Mouse (Mus musculus) left cerebral cortex, postnatal 36 days (tissue): Measurements from ENCODE around the gene Add1. TPM values are rescaled to one million over a fixed set of nuclear protein-coding genes. Genes with fewer than 3 reads are reported as not detected.
"Not testable (repeated sequence)": the region's sequence is repeated elsewhere in the genome, so short reads cannot be mapped to it uniquely, and the experiment has no call there.

Source experiments
- DNase-seq, 2 experiments: peaks; one replicate each; pipeline ENCODE4 v3.0.0; 2021 to 2022; ENCODE audit warnings: low spot score in 2 of 2, mixed read lengths in 1 of 2
- intact Hi-C: fragments of 180-260 bp; cut with DNase I; formaldehyde crosslinking; loops from one replicate; pipeline ENCODE4 v1.15.1; 2025
- total RNA-seq, 2 experiments: library from RNA; stranded (reverse); gene quantifications; 2 replicates each; pipeline ENCODE4 v1.2.3; 2021

Add1 gene
- total RNA-seq, 2 experiments from 2014 or later = 434 to 436 TPM

DNA sequence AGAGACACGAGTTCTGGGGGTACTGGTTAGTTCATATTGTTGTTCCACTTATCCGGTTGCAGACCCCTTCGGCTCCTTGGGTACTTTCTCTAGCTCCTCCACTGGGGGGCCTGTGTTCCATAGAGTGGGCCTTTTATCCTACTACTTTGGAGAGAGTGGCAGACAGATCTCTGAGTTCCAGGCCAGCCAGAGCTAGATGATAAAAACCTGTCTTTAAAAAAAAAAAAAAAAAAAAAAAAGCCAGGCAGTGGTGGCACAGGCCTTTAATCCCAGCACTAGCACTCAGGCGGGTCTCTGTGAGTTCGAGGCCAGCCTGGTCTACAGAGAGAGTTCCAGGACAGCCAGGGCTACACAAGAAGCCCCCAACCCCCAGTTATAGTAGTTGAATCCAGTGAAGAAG is 18.8 kb downstream of the Add1 start:
- intact Hi-C loops, DNase-seq: not testable (repeated sequence)

DNA sequence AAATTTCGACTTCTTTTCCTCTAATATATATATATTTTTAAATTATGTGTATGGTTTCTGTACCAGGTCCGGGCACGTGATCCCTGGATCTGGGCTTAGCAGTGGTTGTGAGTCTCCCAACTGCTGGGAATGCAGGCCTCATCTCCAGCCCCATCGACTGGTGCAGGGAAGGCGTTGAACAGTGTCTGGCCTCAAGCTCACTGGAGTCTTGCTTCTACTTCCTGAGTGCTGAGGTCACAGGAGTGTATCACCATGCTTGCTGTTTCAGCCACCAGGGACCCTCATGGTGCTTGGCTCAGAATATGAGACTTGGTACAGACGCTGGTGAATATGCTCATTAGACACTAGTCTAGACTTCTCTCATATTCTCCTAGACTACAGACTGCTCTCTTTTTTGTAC is 19.2 kb downstream of the Add1 start:
- no peak for DNase-seq
- intact Hi-C loops = no loop called here

GRCm38 (mm10) chr5:34593202-34593727 is 19.8 kb downstream of the Add1 start:
- intact Hi-C loops = no loop called here
- DNase-seq = no peak

GRCm38 (mm10) chr5:34604576-34604975 is 31.1 kb downstream of the Add1 start:
- intact Hi-C loops = no loop called here
- DNase-seq = no peak

DNA sequence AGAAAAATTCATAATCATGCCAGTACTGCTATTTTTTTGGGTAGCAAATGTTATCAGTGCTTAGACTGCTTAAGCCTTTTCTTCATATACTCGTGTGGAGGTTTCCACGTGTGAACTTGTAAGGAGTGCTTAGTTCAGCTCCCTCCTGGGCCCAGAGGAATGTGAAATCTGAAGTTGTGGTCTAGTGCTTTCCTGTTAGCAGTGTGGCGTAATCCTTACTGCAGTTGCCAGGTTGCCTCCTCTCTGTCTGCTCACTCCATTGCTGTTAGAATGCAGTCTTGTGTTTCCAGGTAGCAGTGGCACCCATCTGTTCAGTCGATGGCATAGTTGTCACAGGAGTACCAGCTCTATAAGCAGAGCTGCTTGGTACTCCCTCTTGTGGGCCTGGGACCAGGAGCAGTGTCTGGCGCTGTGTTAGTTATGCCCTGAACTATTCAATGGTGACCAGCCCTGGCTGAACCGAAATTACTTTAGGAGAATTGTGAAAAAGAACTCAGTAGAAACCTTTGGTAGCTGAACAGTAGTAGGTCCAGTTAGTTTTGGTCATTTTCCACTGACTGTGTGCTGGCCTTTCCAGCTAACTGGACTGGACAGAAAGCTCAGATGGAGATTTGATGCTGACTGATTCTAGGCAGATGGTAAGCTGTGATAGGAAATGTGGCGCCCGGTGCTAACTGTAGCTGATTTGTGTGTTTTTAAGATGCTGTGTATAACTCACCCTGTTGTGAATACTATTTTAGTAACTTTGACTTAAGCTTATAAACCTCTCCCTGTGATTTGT is 33.8 kb downstream of the Add1 start:
- DNase-seq = no peak

DNA sequence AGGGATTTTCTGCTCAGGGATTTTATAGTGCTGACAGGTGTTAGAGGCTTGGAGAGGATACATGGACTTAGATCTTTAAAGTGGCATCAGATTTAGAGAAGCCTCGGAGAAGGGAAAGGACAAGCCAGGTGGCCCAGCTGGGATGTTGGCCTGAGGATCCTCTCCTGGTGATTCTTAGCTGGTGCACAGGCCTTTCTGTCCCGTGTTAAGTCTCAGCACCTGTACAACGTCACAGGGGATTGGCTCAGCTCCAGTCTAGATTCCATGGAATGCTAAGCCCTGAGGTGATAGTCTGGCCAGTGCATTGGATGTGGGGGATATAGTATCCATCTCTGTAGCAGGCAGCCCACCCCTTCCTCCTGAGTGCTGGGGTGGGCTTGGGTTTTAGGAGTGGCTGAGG is 34.8 kb downstream of the Add1 start:
- intact Hi-C loops = no loop called here

More for the DNA sequence above, 33.8 kb downstream of the Add1 start:
- intact Hi-C loops = no loop called here

DNA sequence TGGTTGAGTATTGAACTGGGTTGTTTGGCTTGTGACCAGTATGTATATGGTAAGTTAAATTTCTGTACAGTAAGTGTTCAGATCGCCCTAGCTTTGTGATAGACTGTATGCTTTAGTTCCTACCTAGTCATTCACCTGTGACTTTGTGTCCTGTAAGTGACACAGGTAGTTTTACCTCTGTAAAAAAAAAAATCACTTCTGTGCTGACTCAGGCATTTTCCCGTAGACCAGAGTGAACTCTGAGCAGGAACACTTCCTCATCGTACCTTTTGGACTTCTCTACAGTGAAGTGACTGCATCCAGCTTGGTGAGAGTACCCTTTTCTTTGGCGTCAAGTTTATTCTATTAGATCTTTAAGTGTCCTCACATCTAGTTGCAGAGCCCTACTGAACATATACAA is 36.5 kb downstream of the Add1 start:
- DNase-seq = no peak
- intact Hi-C loops = no loop called here

More for the DNA sequence above, 34.8 kb downstream of the Add1 start:
- DNase-seq = no peak

GRCm38 (mm10) chr5:34632996-34633395 is 59.5 kb downstream of the Add1 start:
- intact Hi-C loops = no loop called here
- DNase-seq = no peak

- DNase-seq = no peak
- intact Hi-C loops = no loop called here
These were observed 60.2 kb downstream of the Add1 start for GRCm38 (mm10) chr5:34633641-34634040.

GRCm38 (mm10) chr5:34634746-34635400 is 61.4 kb downstream of the Add1 start:
- DNase-seq = no peak
- intact Hi-C loops = loop anchor here (5.0 kb wide), 1 partner anchor 298 kb away; the partner anchor contains the start of gene Rnf4

GRCm38 (mm10) chr5:34635665-34636192 is 62.3 kb downstream of the Add1 start:
- intact Hi-C loops = loop anchor here (1.0 to 5.0 kb wide), 3 partner anchors 62 to 298 kb away; partner anchors contain the start of genes Add1 and Rnf4
- no peak for DNase-seq

GRCm38 (mm10) chr5:34636481-34637287 is 63.2 kb downstream of the Add1 start, which contains the start of gene Mfsd10:
Gene Mfsd10 (minus strand): TSS chr5:34637212.
- intact Hi-C loops = loop anchor here (1.0 to 5.0 kb wide), 3 partner anchors 63 to 299 kb away; partner anchors contain the start of genes Add1 and Rnf4
- DNase-seq = peak; percentile 79 to 83

DNA sequence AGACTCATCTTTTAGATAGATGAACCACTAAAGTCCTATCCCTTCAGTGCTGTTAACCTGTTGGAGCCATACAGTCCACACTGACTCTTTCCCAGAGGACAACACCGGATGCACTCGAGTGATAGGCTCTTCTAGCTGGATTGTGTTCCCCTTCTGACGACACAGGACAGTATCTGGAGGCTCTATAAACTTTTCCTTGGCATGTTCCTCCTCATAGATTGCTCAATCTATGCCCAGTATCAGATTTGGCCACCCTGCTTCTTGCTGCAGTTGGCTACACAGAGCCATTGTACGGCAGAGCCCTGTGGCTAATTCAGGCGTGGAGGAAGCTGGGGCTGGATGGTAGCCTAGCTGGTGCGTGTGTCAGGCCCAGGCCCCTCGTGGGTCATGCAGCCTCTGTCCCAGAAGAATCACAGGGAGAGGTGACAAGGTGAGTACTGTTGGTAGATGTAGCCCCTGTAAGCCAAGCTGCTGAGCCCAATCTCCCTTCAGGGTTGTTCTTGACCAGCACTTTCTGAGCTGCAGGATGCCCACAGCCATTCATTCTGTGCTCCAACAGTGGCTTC is 64.2 kb downstream of the Add1 start:
- no peak for DNase-seq
- intact Hi-C loops = loop anchor here (2.0 to 5.0 kb wide), 2 partner anchors 119 to 300 kb away; partner anchors contain the start of gene Rnf4

- intact Hi-C loops = loop anchor here (10.0 kb wide), 1 partner anchor 197 kb away; no protein-coding TSS in a partner anchor
- no peak for DNase-seq
These were observed 68.5 kb downstream of the Add1 start for GRCm38 (mm10) chr5:34641991-34642390.

DNA sequence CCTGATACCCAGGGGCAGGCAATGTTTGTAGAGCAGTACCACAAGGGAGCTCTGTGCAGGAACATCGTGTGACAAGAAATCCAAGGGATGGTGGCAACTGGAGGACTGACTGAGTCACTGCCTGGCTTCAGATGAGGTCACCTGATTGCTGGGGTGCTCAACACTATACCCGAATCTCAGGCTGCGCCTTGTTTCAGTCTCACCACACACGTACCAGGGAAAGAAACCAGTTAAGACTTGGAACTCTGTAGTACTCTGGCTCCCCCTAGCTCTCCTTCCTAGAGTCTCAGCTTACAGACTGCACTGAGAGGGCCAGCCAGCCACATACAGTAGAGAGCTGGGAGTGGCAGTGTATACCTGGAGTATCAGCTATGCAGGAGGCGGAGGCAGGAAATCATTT is 69.5 kb downstream of the Add1 start:
- peak in 1 of 2 experiments; percentile 48 for DNase-seq
- intact Hi-C loops = loop anchor here (10.0 kb wide), 1 partner anchor 198 kb away; no protein-coding TSS in a partner anchor

GRCm38 (mm10) chr5:34647581-34647980 is 74.1 kb downstream of the Add1 start:
- peak in 1 of 2 experiments; percentile 43 for DNase-seq
- intact Hi-C loops = loop anchor here (10.0 kb wide), 1 partner anchor 203 kb away; no protein-coding TSS in a partner anchor

GRCm38 (mm10) chr5:34652961-34653360 is 79.5 kb downstream of the Add1 start:
- DNase-seq = no peak
- intact Hi-C loops = no loop called here

DNA sequence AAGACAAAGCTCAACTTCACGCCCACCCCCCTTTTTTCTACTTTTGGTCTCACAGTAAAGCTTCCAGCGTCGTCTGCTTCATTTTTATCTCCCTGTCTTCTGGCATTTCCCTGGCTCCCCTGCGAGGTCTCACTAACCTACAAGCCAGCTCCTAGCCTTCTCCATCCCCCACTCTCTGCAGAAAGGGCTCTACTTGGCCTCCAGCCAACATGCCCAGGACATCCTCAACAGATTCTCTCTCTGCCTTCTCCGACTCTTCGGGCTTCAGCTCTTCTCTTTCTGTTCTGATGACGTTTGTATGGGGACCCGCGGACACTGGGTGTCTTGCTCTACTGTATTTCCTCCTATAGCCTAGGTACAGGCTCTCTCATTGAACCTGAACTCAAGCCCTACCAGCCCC is 81.4 kb downstream of the Add1 start:
- intact Hi-C loops = no loop called here
- DNase-seq = no peak

DNA sequence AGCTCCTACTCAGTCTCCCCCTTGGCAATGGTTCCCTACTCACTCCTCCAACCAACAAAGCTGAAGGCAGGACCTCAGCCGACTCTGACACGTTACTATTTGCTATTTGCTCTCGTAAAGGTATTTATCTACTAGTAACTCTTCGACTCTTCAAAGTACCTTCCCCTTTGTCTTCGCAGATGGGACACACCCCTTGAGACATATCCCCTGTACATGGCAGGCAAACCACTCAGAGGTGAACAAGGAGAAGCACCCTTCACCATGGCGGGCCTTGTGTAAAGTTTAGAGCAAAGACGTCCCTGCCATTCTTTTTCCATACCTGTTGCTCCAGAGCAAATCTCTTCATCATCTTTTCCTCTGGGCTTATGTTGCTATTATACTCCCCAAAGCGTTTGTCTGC is 84.1 kb downstream of the Add1 start:
- intact Hi-C loops = no loop called here
- DNase-seq = no peak
